Mouse (Mus musculus): ENCODE results near the gene Churc1. TPM values are rescaled to one million over a fixed set of nuclear protein-coding genes. Genes with fewer than 3 reads are reported as not detected.

The Churc1 gene
- polyA plus RNA-seq, 1 experiment from 2014 or later = 199 TPM

Other genes with a start within 250 kb of the Churc1 start
- gene Plekhg3, start 234.6 kb upstream of the Churc1 start, polyA plus RNA-seq (2015; fragmentation: Nextera tagmentation; extraction: Ambion mirVana) = 6.8 and 9.5 TPM in 2 replicates
- 6.0 and 7.7 TPM in 2 replicates for gene Sptb, start 55.0 kb upstream of the Churc1 start, polyA plus RNA-seq (2015; fragmentation: Nextera tagmentation; extraction: Ambion mirVana)
- gene Fntb, start 51 bp downstream of the Churc1 start, polyA plus RNA-seq (2015; fragmentation: Nextera tagmentation; extraction: Ambion mirVana) = 24.4 and 26.0 TPM in 2 replicates
- 0.50 and 0.66 TPM in 2 replicates for gene Gpx2, start 30.0 kb downstream of the Churc1 start, polyA plus RNA-seq (2015; fragmentation: Nextera tagmentation; extraction: Ambion mirVana)
- 8.7 and 8.8 TPM in 2 replicates for gene Rab15, start 57.4 kb downstream of the Churc1 start, polyA plus RNA-seq (2015; fragmentation: Nextera tagmentation; extraction: Ambion mirVana)
- 6.9 and 11.6 TPM in 2 replicates for gene Max, start 196.7 kb downstream of the Churc1 start, polyA plus RNA-seq (2015; fragmentation: Nextera tagmentation; extraction: Ambion mirVana)